Mouse (Mus musculus) heart, adult 2 months (tissue): ENCODE data around the gene Cpxm2. TPM values are rescaled to one million over a fixed set of nuclear protein-coding genes. Genes with fewer than 3 reads are reported as not detected.

Experiments
- DNase-seq, 2 experiments: peaks; one replicate each; pipeline ENCODE4 v3.0.0; 2021
- H3K27ac ChIP-seq: fragments of 200-600 bp; 2 replicates; pipeline ENCODE4 v1.8.1; 2022
- H3K27me3 ChIP-seq: fragments of 200-500 bp; 2 replicates; pipeline ENCODE4 v1.6.1; 2012; ENCODE audit warnings: mild to moderate bottlenecking, low read length, inconsistent platforms, mixed read lengths; ENCODE audit not compliant: control insufficient read depth, insufficient read depth
- H3K36me3 ChIP-seq: fragments of 200-500 bp; 2 replicates; pipeline ENCODE4 v1.6.1; 2012; ENCODE audit warnings: low read length, inconsistent platforms; ENCODE audit not compliant: control insufficient read depth, insufficient read depth
- H3K4me1 ChIP-seq: fragments of 200-500 bp; 2 replicates; pipeline ENCODE4 v1.6.1; 2011; ENCODE audit warnings: low read length; ENCODE audit not compliant: control insufficient read depth, insufficient read depth
- H3K4me3 ChIP-seq: fragments of 200-600 bp; 2 replicates; pipeline ENCODE4 v1.8.1; 2022
- H3K79me2 ChIP-seq: fragments of 200-500 bp; replicated peaks from 2 replicates; pipeline ENCODE4 v1.6.1; 2012; ENCODE audit warnings: mild to moderate bottlenecking, inconsistent platforms, low read length, moderate library complexity, mixed read lengths; ENCODE audit not compliant: control insufficient read depth, insufficient read depth
- H3K9ac ChIP-seq: fragments of 200-500 bp; 2 replicates; pipeline ENCODE4 v1.6.1; 2012; ENCODE audit warnings: low read depth, mild to moderate bottlenecking, control low read depth, inconsistent platforms, low read length, mixed read lengths
- CTCF ChIP-seq: fragments of 200-600 bp; IDR thresholded peaks from 2 replicates; pipeline ENCODE4 v1.8.1; 2022; ENCODE audit warnings: antibody characterized with exemption, mild to moderate bottlenecking, moderate library complexity
- EP300 ChIP-seq: fragments of 200-500 bp; IDR thresholded peaks from 2 replicates; pipeline ENCODE4 v1.6.1; 2011; ENCODE audit warnings: low read depth, low read length, control low read depth; ENCODE audit not compliant: insufficient read depth
- POLR2A ChIP-seq: fragments of 200-500 bp; IDR thresholded peaks from 2 replicates; pipeline ENCODE4 v1.6.1; 2011; ENCODE audit warnings: mild to moderate bottlenecking, low read depth, low read length, control low read depth; ENCODE audit not compliant: insufficient read depth
- WGBS: fragments of 180-500 bp; shearing (Covaris S2); methylation state at CpG from one replicate; pipeline ENCODE4 v1.1.7; 2018; 5-methylcytosine and 5-hydroxymethylcytosine counted together
- intact Hi-C: fragments of 180-260 bp; cut with DNase I; formaldehyde crosslinking; loops from one replicate; pipeline ENCODE4 v1.15.1; 2025
- polyA plus RNA-seq: library from polyadenylated mRNA; depleted of rRNA; stranded (reverse); fragments of >200 nt; gene quantifications from 2 replicates; pipeline ENCODE4 v1.2.3, GENCODE M21; 2012
- total RNA-seq, 2 experiments: library from RNA; stranded (reverse); gene quantifications; 2 replicates each; pipeline ENCODE4 v1.2.3; 2021

Cpxm2 gene
- total and polyA plus RNA-seq, 3 experiments, result 8.8 to 18.6 (median 9.8) TPM

DNA sequence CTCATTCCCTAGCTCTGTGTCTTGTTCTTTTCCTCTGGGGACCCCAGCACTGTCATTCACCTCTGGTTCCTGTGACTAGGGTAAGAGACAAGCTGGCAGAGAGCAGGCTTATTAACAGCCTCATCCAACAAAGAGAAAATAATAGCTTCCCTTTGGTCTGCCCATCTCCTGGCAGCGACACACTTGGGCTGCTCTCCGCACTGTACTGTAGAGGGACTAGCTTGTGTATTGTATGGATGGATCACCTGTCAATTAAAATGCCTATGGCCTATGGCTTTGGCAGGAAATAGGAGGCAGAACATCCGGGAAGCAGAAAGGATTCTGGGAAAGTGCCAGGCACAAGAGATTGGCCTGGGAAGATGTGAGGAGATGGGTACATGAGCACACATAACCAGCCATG lies 7.7 kb upstream of the Cpxm2 start:
- Histone ChIP-seq H3K27me3 (no peaks in the 10 kb centered on the region), H3K36me3 (no peaks in the 10 kb centered on the region), H3K9ac (no peak overlapping the region), H3K4me1 (no peaks in the 10 kb centered on the region), H3K27ac (no peak overlapping the region), H3K4me3 (no peak overlapping the region), H3K79me2 (no peaks in the 10 kb centered on the region)
- DNase-seq, result no peak
- no peak for TF ChIP-seq EP300
- TF ChIP-seq POLR2A, result no peak
- TF ChIP-seq CTCF, result no peak
- WGBS, result 78% methylated on average over 3 of the region's 3 CpGs
- intact Hi-C loops, result no loop called here

DNA sequence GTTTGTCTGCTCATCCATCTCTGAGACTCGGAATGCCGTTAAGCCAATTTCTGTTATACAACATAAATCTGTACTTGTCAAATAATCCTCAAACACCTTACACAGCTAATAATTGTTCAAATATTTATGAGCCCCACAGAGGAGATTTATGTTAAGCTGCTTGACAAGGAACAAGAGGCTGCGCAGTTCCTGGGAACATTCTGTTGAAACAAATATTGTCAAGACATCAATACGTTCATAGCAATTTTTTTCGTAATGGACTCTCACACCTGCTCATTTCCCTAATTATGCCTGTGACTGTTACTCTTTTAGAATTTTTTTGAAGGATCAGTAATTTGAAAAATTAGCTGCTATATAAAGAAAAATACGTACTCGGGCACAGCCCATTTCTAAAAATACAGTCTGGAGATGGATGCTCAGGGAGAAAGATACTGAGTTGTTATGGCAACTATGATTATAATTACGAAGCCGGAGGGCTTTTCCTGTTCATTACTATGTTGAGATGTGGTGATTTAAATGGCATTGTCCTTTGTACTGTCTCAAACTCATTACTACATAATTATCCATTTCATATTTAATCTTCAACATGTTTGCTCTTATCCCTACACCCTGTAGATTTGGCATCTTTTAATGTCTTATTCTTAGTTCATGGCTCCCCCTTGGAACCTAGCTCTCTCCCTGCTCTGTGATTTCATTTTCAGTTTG lies 3.9 kb upstream of the Cpxm2 start:
- H3K27me3 ChIP-seq, result peaks cover 3% of the 10 kb centered on the region; the same call in 1 of the 2 replicates
- H3K9ac ChIP-seq, result no peak overlapping the region
- no peak overlapping the region for H3K4me3 ChIP-seq
- no peaks in the 10 kb centered on the region for H3K36me3 ChIP-seq
- H3K4me1 ChIP-seq, result no peaks in the 10 kb centered on the region
- no peaks in the 10 kb centered on the region for H3K79me2 ChIP-seq
- 85% methylated on average over 9 of the region's 9 CpGs for WGBS
- intact Hi-C loops, result no loop called here
- no peak for DNase-seq
- TF ChIP-seq POLR2A (no peak), EP300 (no peak), CTCF (no peak)
- no peak overlapping the region for H3K27ac ChIP-seq

DNA sequence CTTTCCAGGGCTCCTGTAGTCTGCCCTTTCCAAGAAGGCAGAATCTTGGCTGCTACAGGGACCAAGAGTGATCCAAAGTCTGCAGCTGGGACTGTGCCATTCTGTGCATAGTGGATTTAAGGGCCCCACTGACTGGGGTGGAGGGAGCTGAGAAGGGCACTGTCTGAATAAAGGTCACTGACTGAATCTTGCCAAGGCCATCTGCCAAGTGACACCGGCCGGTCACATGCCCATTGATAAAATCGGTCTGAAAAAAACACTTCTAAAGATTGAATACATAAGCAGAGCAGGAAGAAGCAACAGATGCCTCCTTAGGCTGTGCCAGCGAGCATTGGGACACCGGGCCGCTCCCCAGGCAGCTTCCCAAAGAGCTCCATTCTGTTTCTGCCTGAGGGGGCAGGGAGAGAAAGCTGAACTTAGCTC lies 803 bp downstream of the Cpxm2 start:
- no peak overlapping the region for H3K4me3 ChIP-seq
- TF ChIP-seq POLR2A, result no peak
- TF ChIP-seq EP300, result no peak
- TF ChIP-seq CTCF, result no peak
- H3K9ac ChIP-seq, result no peak overlapping the region
- no peak for DNase-seq
- 26% methylated on average over 6 of the region's 6 CpGs for WGBS
- intact Hi-C loops, result no loop called here
- H3K79me2 ChIP-seq, result no peaks in the 10 kb centered on the region
- H3K27ac ChIP-seq, result no peak overlapping the region
- peaks cover 5% of the 10 kb centered on the region; the same call in 1 of the 2 replicates for H3K27me3 ChIP-seq
- no peaks in the 10 kb centered on the region for H3K36me3 ChIP-seq
- H3K4me1 ChIP-seq, result no peaks in the 10 kb centered on the region

DNA sequence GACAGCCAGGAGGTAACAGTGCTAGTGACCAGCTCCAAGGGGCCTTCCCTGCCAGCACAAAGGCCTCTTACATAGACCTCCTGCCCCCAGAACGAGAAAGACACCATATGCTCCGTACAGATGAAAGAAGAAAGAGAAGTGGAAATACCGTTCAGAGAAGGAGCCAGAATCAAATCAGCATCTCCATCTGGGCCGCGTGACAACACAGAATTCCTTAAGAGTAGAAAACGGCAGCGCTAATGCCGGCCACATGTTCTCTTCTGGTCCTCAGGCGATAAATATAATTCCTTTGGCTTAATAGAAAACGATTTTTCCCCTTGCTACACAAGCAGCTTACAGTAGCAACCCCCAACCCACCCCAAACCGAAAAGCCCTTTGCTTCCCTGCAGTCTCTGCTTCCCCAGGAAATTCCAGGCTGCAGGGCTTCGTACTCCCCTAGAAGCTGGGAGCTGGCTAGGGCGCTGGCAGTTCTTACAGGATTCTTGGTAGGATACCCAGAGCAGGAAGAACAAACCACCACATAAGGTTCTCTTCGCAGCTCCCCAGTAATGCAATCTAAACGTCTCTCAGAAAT lies 9.2 kb downstream of the Cpxm2 start:
- Histone ChIP-seq H3K4me1 (no peaks in the 10 kb centered on the region), H3K9ac (no peak overlapping the region)
- intact Hi-C loops, result no loop called here

DNA sequence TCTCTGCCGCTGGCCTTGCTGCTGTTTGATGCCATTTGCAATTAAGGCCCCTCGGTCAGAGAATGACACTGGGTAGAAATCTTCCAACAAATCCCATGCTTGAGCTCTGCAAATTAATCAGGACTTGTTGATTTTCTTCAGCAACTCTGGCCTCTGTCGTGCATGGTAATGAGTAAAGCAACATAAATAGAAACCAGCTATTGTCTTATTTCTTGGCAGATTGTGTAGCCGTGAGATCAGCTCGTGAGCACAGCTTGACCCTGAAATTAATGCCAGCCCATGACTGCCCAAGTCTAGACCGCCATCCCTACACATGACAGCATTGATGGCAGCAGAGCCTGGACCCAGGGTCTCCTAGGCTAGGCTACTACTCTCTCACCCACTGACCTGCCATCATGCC lies 25.9 kb downstream of the Cpxm2 start:
- Histone ChIP-seq H3K79me2 (no peaks in the 10 kb centered on the region), H3K27ac (no peak overlapping the region), H3K36me3 (no peaks in the 10 kb centered on the region), H3K27me3 (no peaks in the 10 kb centered on the region), H3K4me1 (no peaks in the 10 kb centered on the region), H3K9ac (no peak overlapping the region), H3K4me3 (no peak overlapping the region)
- TF ChIP-seq CTCF (no peak), POLR2A (no peak), EP300 (no peak)
- intact Hi-C loops, result no loop called here
- no peak for DNase-seq
- 62% methylated on average over 6 of the region's 6 CpGs for WGBS

More for the DNA sequence above, 9.2 kb downstream of the Cpxm2 start:
- 70% methylated on average over 15 of the region's 15 CpGs for WGBS
- Histone ChIP-seq H3K27ac (no peak overlapping the region), H3K79me2 (no peaks in the 10 kb centered on the region), H3K36me3 (no peaks in the 10 kb centered on the region), H3K27me3 (no peaks in the 10 kb centered on the region), H3K4me3 (no peak overlapping the region)
- TF ChIP-seq CTCF, result no peak
- no peak for TF ChIP-seq POLR2A
- no peak for TF ChIP-seq EP300
- DNase-seq, result no peak

DNA sequence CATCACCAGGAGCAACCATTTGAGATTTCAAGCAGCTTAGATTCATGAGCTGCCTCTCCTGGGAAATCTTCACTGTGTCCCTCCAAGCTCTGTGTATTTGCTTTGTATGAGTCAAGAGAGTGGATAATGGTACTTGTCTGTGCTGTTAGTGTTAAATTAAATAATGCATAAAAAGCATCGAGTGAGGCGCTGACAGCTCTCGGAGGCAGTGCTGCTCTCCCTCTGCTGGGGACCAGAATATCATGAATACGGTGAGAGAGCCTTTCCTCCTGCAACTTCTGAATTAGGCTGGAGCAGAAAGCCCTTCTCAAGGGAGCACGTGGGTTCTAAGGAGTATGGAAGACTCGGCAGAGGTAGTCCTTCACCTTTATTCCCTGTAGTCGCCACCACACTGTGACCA lies 29.6 kb downstream of the Cpxm2 start:
- no peak overlapping the region for H3K27ac ChIP-seq
- TF ChIP-seq CTCF (no peak), POLR2A (no peak), EP300 (no peak)
- 64% methylated on average over 7 of the region's 7 CpGs for WGBS
- no peaks in the 10 kb centered on the region for H3K79me2 ChIP-seq
- no peak overlapping the region for H3K9ac ChIP-seq
- intact Hi-C loops, result no loop called here
- no peak for DNase-seq
- H3K4me3 ChIP-seq, result no peak overlapping the region
- no peaks in the 10 kb centered on the region for H3K36me3 ChIP-seq
- no peaks in the 10 kb centered on the region for H3K27me3 ChIP-seq
- no peaks in the 10 kb centered on the region for H3K4me1 ChIP-seq
